Mouse (Mus musculus) stomach, postnatal 0 days (tissue): ENCODE data around the gene Apmap.

ENCODE experiments used
- CTCF ChIP-seq: IDR thresholded peaks from 2 replicates; pipeline ENCODE4 v1.5.1; 2016; ENCODE audit warnings: antibody characterized with exemption, low read depth, mild to moderate bottlenecking, moderate library complexity
- EP300 ChIP-seq: optimal IDR thresholded peaks from 2 replicates; pipeline ENCODE3; 2016; ENCODE audit warnings: antibody characterized with exemption

- TF ChIP-seq CTCF = peak; percentile 95
- no peak for TF ChIP-seq EP300
Observed at GRCm38 (mm10) chr2:150608872-150609560, 649 bp upstream of the Apmap start.
